In genomic region chr12:91587491-91588033, GRCm38 (mm10) we compare ENCODE assay signal across 7 mouse cellular contexts. TPM values are rescaled to one million over a fixed set of nuclear protein-coding genes. Genes with fewer than 3 reads are reported as not detected.
DNase-seq lines count a peak whose midpoint lies in the region; ATAC-seq and TF ChIP-seq lines count a peak whose summit lies in the region.

No protein-coding gene starts in this region.

- H3K27me3 ChIP-seq in lung, embryonic 14.5 days (ENCODE audit: insufficient read depth, low read length), result no peaks in the 10 kb centered on the region
- H3K27me3 ChIP-seq in embryonic facial prominence, embryonic 10.5 days (replicated peaks; ENCODE audit: low read depth, poor library complexity, severe bottlenecking), result no peaks in the 10 kb centered on the region
- H3K27me3 ChIP-seq in intestine, embryonic 15.5 days (replicated peaks), result no peaks in the 10 kb centered on the region
- no peaks in the 10 kb centered on the region for H3K27me3 ChIP-seq in neural tube, embryonic 15.5 days (replicated peaks)

- ATAC-seq in lung, embryonic 14.5 days (ENCODE audit: insufficient read depth), result no peak
- ATAC-seq in intestine, embryonic 15.5 days, result no peak
- ATAC-seq in neural tube, embryonic 15.5 days (ENCODE audit: low FRiP score), result no peak

- H3K4me2 ChIP-seq in lung, embryonic 14.5 days, result peak overlapping the region; percentile 63
- H3K4me2 ChIP-seq in intestine, embryonic 15.5 days (replicated peaks), result peak overlapping the region; percentile 61
- peak overlapping the region; percentile 60 for H3K4me2 ChIP-seq in neural tube, embryonic 15.5 days

- H3K4me3 ChIP-seq in lung, embryonic 14.5 days (ENCODE audit: low read depth, low read length), result peak overlapping the region; percentile 90
- peak overlapping the region; percentile 91 for H3K4me3 ChIP-seq in embryonic facial prominence, embryonic 10.5 days
- H3K4me3 ChIP-seq in intestine, embryonic 15.5 days (replicated peaks), result peak overlapping the region; percentile 90
- H3K4me3 ChIP-seq in neural tube, embryonic 15.5 days (replicated peaks), result peak overlapping the region; percentile 82

- WGBS in lung, embryonic 14.5 days, result 6% methylated on average over 5 of the region's 5 CpGs
- 25% methylated on average over 5 of the region's 5 CpGs for WGBS in embryonic facial prominence, embryonic 10.5 days
- 10% methylated on average over 5 of the region's 5 CpGs for WGBS in intestine, embryonic 15.5 days
- WGBS in neural tube, embryonic 15.5 days, result 4% methylated on average over 5 of the region's 5 CpGs

- no peak for TF ChIP-seq CTCF in lung, embryonic 14.5 days (IDR thresholded peaks at IDR 0.05; ENCODE audit: low read depth)

- no peaks in the 10 kb centered on the region for H3K9me3 ChIP-seq in lung, embryonic 14.5 days (ENCODE audit: low read depth, low read length)
- H3K9me3 ChIP-seq in embryonic facial prominence, embryonic 10.5 days, result no peaks in the 10 kb centered on the region
- H3K9me3 ChIP-seq in intestine, embryonic 15.5 days, result no peaks in the 10 kb centered on the region
- H3K9me3 ChIP-seq in neural tube, embryonic 15.5 days (replicated peaks), result no peaks in the 10 kb centered on the region

- peaks cover 7% of the 10 kb centered on the region; the same call in 1 of the 2 replicates for H3K4me1 ChIP-seq in lung, embryonic 14.5 days (ENCODE audit: insufficient read depth)
- peaks cover 14% of the 10 kb centered on the region for H3K4me1 ChIP-seq in embryonic facial prominence, embryonic 10.5 days
- H3K4me1 ChIP-seq in intestine, embryonic 15.5 days (replicated peaks), result peaks cover 5% of the 10 kb centered on the region; the same call in 1 of the 2 replicates
- H3K4me1 ChIP-seq in neural tube, embryonic 15.5 days, result peaks cover 39% of the 10 kb centered on the region

- H3K9ac ChIP-seq in lung, embryonic 14.5 days, result peak overlapping the region; percentile 100
- H3K9ac ChIP-seq in intestine, embryonic 15.5 days, result peak overlapping the region; percentile 99; the same call in 1 of the 2 replicates
- peak overlapping the region; percentile 100 for H3K9ac ChIP-seq in neural tube, embryonic 15.5 days (replicated peaks)

- DNase-seq in lung, embryonic 14.5 days, result peak; percentile 41
- DNase-seq in lung, postnatal 10 days, result no peak
- DNase-seq in embryonic facial prominence, embryonic 10.5 days (ENCODE audit: low spot score), result no peak
- DNase-seq in right cerebral cortex, postnatal 36 days (ENCODE audit: low spot score in 2 of 2), result no peak
- no peak for DNase-seq in cerebellum, postnatal 4 days (ENCODE audit: low spot score in 2 of 2)

- peaks cover 29% of the 10 kb centered on the region for H3K36me3 ChIP-seq in lung, embryonic 14.5 days (ENCODE audit: insufficient read depth)
- peaks cover 40% of the 10 kb centered on the region for H3K36me3 ChIP-seq in embryonic facial prominence, embryonic 10.5 days (replicated peaks)
- 0 out of 2 replicates have a peak, but pooled peaks cover 4% of the 10 kb centered on the region for H3K36me3 ChIP-seq in intestine, embryonic 15.5 days
- peaks cover 9% of the 10 kb centered on the region for H3K36me3 ChIP-seq in neural tube, embryonic 15.5 days

- peak overlapping the region; percentile 100 for H3K27ac ChIP-seq in lung, embryonic 14.5 days (ENCODE audit: low read depth)
- H3K27ac ChIP-seq in embryonic facial prominence, embryonic 10.5 days (replicated peaks), result peak overlapping the region; percentile 100
- peak overlapping the region; percentile 100; the same call in 1 of the 2 replicates for H3K27ac ChIP-seq in intestine, embryonic 15.5 days
- H3K27ac ChIP-seq in neural tube, embryonic 15.5 days (replicated peaks), result peak overlapping the region; percentile 100

RNA-seq across cellular contexts. Expression of gene Gtf2a1, which starts 2.7 kb away (rescaled TPM):
- polyA plus RNA-seq in lung, embryonic 14.5 days (2014; fragmentation: Nextera tagmentation; extraction: Ambion mirVana), result 36.1 and 38.2 TPM in 2 replicates
- 67.7 and 70.1 TPM in 2 replicates for polyA plus RNA-seq in embryonic facial prominence, embryonic 10.5 days (2016; fragmentation: Nextera tagmentation; extraction: Ambion mirVana)
- polyA plus RNA-seq in intestine, embryonic 15.5 days (2015; fragmentation: Nextera tagmentation; extraction: Ambion mirVana), result 34.6 and 37.5 TPM in 2 replicates
- 53.3 and 54.9 TPM in 2 replicates for polyA plus RNA-seq in neural tube, embryonic 15.5 days (2015; fragmentation: Nextera tagmentation; extraction: Ambion mirVana)
